Mouse (Mus musculus) ES-E14 (cell line): Measurements from ENCODE around the gene Dhcr24. TPM values are rescaled to one million over a fixed set of nuclear protein-coding genes. Genes with fewer than 3 reads are reported as not detected.

Source experiments
- DNase-seq: peaks from one replicate; pipeline ENCODE4 v3.0.0-alpha.2; 2013; ENCODE audit warnings: low read depth, low spot score
- H3K27ac ChIP-seq: 2 replicates; pipeline ENCODE4 v1.5.1; 2012; ENCODE audit warnings: low read depth, mild to moderate bottlenecking, low read length, moderate library complexity, mixed read lengths; ENCODE audit not compliant: poor library complexity, insufficient read depth, severe bottlenecking
- H3K36me3 ChIP-seq: 2 replicates; pipeline ENCODE4 v1.6.1; 2012; ENCODE audit warnings: mild to moderate bottlenecking, low read length, moderate library complexity, mixed read lengths; ENCODE audit not compliant: control insufficient read depth, poor library complexity, insufficient read depth, severe bottlenecking
- H3K4me1 ChIP-seq, 2 experiments: fragments of 150-350 bp in 1 of 2; sonication (generic) in 1 of 2; 2 replicates each; pipeline ENCODE4 v1.6.1; 2012; ENCODE audit warnings: low read length in 2 of 2, mild to moderate bottlenecking in 1 of 2, mixed read lengths in 1 of 2; ENCODE audit not compliant: control insufficient read depth in 2 of 2, insufficient read depth in 2 of 2, poor library complexity in 1 of 2
- H3K4me3 ChIP-seq, 2 experiments: fragments of 150-350 bp in 1 of 2; sonication (generic) in 1 of 2; 2 replicates each; pipeline ENCODE4 v1.5.1; 2012; ENCODE audit warnings: low read length in 2 of 2, low read depth in 1 of 2, mild to moderate bottlenecking in 1 of 2, mixed read lengths in 1 of 2; ENCODE audit not compliant: insufficient read depth in 1 of 2, poor library complexity in 1 of 2, severe bottlenecking in 1 of 2
- H3K9ac ChIP-seq: 2 replicates; pipeline ENCODE4 v1.6.1; 2012; ENCODE audit warnings: low read depth, mild to moderate bottlenecking, low read length, mixed read lengths; ENCODE audit not compliant: poor library complexity, insufficient read depth, severe bottlenecking
- H3K9me3 ChIP-seq: fragments of 150-350 bp; sonication (generic); 2 replicates; pipeline ENCODE4 v1.6.1; 2012; ENCODE audit warnings: low read depth, mild to moderate bottlenecking, low read length; ENCODE audit not compliant: control insufficient read depth, insufficient read depth
- CHD2 ChIP-seq: IDR thresholded peaks from 2 replicates; pipeline ENCODE4 v1.6.1; 2014; ENCODE audit warnings: mild to moderate bottlenecking, low read depth, low read length, inconsistent platforms
- HCFC1 ChIP-seq: IDR thresholded peaks from 2 replicates; pipeline ENCODE4 v1.6.1; 2012; ENCODE audit warnings: low read length, inconsistent platforms, borderline replicate concordance; ENCODE audit not compliant: insufficient read depth
- MAFK ChIP-seq: IDR thresholded peaks from 2 replicates; pipeline ENCODE4 v1.6.1; 2014; ENCODE audit warnings: mild to moderate bottlenecking, low read depth, low read length, inconsistent platforms; ENCODE audit not compliant: insufficient read depth
- ZC3H11A ChIP-seq: IDR thresholded peaks from 2 replicates; pipeline ENCODE4 v1.6.1; 2012; ENCODE audit warnings: low read depth, mild to moderate bottlenecking, inconsistent platforms, low read length, borderline replicate concordance
- ZNF384 ChIP-seq: IDR thresholded peaks from 2 replicates; pipeline ENCODE4 v1.6.1; 2012; ENCODE audit warnings: low read depth, low read length, inconsistent platforms
- in situ Hi-C, 2 experiments: fragments of 600-800 bp; cut with MboI; formaldehyde crosslinking; loops; one replicate each; pipeline ENCODE4 v1.15.1; 2025; ENCODE audit warnings: low sequenced_read_pairs in 2 of 2, inconsistent platforms in 1 of 2; ENCODE audit not compliant: unreplicated experiment in 2 of 2
- total RNA-seq: library from RNA; depleted of rRNA; stranded (reverse); fragments of 300-350 nt; gene quantifications from 2 replicates; pipeline ENCODE4 v1.2.3, GENCODE M21; 2012

The Dhcr24 gene
- total RNA-seq, 1 experiment: 223 TPM

DNA sequence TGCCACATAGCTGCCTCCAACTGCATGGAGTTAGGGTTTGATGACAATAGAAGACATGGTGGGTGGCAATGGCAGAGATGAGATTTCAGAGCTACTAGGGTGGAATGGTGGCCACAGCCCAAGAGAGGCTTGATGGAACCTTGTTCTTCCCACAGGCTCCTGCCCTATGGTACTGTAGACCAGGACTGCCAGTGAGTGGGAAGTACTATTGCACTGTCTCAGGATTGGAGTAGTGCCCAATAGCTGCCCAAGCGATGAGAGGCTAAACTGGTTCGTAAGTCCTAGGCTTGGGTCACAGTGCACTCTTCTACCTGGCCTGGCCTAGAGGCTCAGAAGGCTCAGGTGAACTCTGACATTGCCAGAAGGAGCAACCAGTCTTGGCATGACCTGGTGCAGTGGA, 35.8 kb upstream of the Dhcr24 start:
- H3K4me1 ChIP-seq: peaks cover 0 to 5% of the 10 kb centered on the region in 2 experiments; a peak in 1 of 4 replicates
- H3K36me3 ChIP-seq: no peaks in the 10 kb centered on the region
- TF ChIP-seq ZNF384 (no peak), ZC3H11A (no peak), HCFC1 (no peak), CHD2 (no peak), MAFK (no peak)
- no peak overlapping the region for H3K9ac ChIP-seq
- no peak overlapping the region for H3K27ac ChIP-seq
- in situ Hi-C loops: no loop called here
- no peaks in the 10 kb centered on the region for H3K9me3 ChIP-seq
- H3K4me3 ChIP-seq: no peak overlapping the region
- DNase-seq: no peak

GRCm38 (mm10) chr4:106527856-106528547, 32.8 kb upstream of the Dhcr24 start:
- in situ Hi-C loops: no loop called here
- TF ChIP-seq ZC3H11A: no peak
- DNase-seq: no peak
- no peaks in the 10 kb centered on the region for H3K9me3 ChIP-seq
- H3K9ac ChIP-seq: no peak overlapping the region
- H3K27ac ChIP-seq: no peak overlapping the region
- H3K36me3 ChIP-seq: no peaks in the 10 kb centered on the region
- peaks cover 0 to 5% of the 10 kb centered on the region in 2 experiments; a peak in 1 of 4 replicates for H3K4me1 ChIP-seq
- no peak overlapping the region for H3K4me3 ChIP-seq

GRCm38 (mm10) chr4:106529375-106530112, 31.3 kb upstream of the Dhcr24 start:
- peak; percentile 93 for DNase-seq
- Histone ChIP-seq H3K9me3 (no peaks in the 10 kb centered on the region), H3K36me3 (no peaks in the 10 kb centered on the region), H3K4me3 (peak overlapping the region; percentile 47 to 48), H3K4me1 (peaks cover 0 to 5% of the 10 kb centered on the region in 2 experiments; a peak in 1 of 4 replicates), H3K9ac (peak overlapping the region; percentile 66), H3K27ac (no peak overlapping the region)
- TF ChIP-seq HCFC1: peak; percentile 43; the same call in 1 of the 2 replicates
- no peak for TF ChIP-seq MAFK
- TF ChIP-seq ZNF384: no peak
- peak; percentile 94 for TF ChIP-seq ZC3H11A
- in situ Hi-C loops: no loop called here

- Histone ChIP-seq H3K36me3 (no peaks in the 10 kb centered on the region), H3K27ac (no peak overlapping the region), H3K9me3 (no peaks in the 10 kb centered on the region), H3K4me1 (peaks cover 0 to 5% of the 10 kb centered on the region in 2 experiments; a peak in 1 of 4 replicates), H3K9ac (no peak overlapping the region), H3K4me3 (no peak overlapping the region)
- TF ChIP-seq ZC3H11A (no peak), ZNF384 (no peak), CHD2 (no peak), MAFK (no peak), HCFC1 (no peak)
- in situ Hi-C loops: no loop called here
- no peak for DNase-seq
These were observed 30.7 kb upstream of the Dhcr24 start for GRCm38 (mm10) chr4:106530113-106530482.
